Mouse (Mus musculus) forebrain, embryonic 16.5 days (tissue): ENCODE data around the gene Tmsb10. TPM values are rescaled to one million over a fixed set of nuclear protein-coding genes. Genes with fewer than 3 reads are reported as not detected.
A peak's percentile ranks its signal among the peaks of the same experiment; 100 is the strongest.

Experiments used
- ATAC-seq: fragments of 200-750 bp; cut with Nextera tagmentation; 2 replicates; pipeline ENCODE4 v1.8.0; 2017; ENCODE audit warnings: mild to moderate bottlenecking, moderate library complexity
- H3K27ac ChIP-seq: fragments of 300-500 bp; sonication (generic); 2 replicates; pipeline ENCODE4 v1.5.1; 2014; ENCODE audit warnings: low read length, control low read depth
- H3K27me3 ChIP-seq: fragments of 300-500 bp; sonication (generic); replicated peaks from 2 replicates; pipeline ENCODE4 v1.6.1; 2014; ENCODE audit warnings: low read length; ENCODE audit not compliant: control insufficient read depth, insufficient read depth
- H3K36me3 ChIP-seq: fragments of 300-500 bp; sonication (generic); 2 replicates; pipeline ENCODE4 v1.6.1; 2014; ENCODE audit not compliant: control insufficient read depth, insufficient read depth
- H3K4me1 ChIP-seq: fragments of 300-500 bp; sonication (generic); replicated peaks from 2 replicates; pipeline ENCODE4 v1.6.1; 2014; ENCODE audit warnings: low read length; ENCODE audit not compliant: control insufficient read depth, insufficient read depth
- H3K4me2 ChIP-seq: fragments of 300-500 bp; sonication (generic); 2 replicates; pipeline ENCODE4 v1.6.1; 2014; ENCODE audit warnings: mild to moderate bottlenecking, low read length, control low read depth
- H3K4me3 ChIP-seq: fragments of 300-500 bp; sonication (generic); replicated peaks from 2 replicates; pipeline ENCODE4 v1.5.1; 2014; ENCODE audit warnings: mild to moderate bottlenecking, low read length, control low read depth
- H3K9ac ChIP-seq: fragments of 300-500 bp; sonication (generic); replicated peaks from 2 replicates; pipeline ENCODE4 v1.6.1; 2014; ENCODE audit warnings: low read depth, low read length, control low read depth
- H3K9me3 ChIP-seq: fragments of 300-500 bp; sonication (generic); 2 replicates; pipeline ENCODE4 v1.6.1; 2016; ENCODE audit warnings: low read length; ENCODE audit not compliant: control insufficient read depth
- WGBS: fragments of 180-500 bp; shearing (Covaris S2); extraction: QIAGEN DNeasy Blood & Tissue Kit; methylation state at CpG from one replicate; pipeline ENCODE4 v1.1.7; 2014; 5-methylcytosine and 5-hydroxymethylcytosine counted together
- polyA plus RNA-seq: library from polyadenylated mRNA; unstranded; fragments of >200 nt; fragmentation: Nextera tagmentation; extraction: Ambion mirVana; gene quantifications from 2 replicates; pipeline ENCODE4 v1.2.1, GENCODE M21; 2015

Tmsb10 gene
- polyA plus RNA-seq, 1 experiment from 2014 or later = 3,669 TPM

DNA sequence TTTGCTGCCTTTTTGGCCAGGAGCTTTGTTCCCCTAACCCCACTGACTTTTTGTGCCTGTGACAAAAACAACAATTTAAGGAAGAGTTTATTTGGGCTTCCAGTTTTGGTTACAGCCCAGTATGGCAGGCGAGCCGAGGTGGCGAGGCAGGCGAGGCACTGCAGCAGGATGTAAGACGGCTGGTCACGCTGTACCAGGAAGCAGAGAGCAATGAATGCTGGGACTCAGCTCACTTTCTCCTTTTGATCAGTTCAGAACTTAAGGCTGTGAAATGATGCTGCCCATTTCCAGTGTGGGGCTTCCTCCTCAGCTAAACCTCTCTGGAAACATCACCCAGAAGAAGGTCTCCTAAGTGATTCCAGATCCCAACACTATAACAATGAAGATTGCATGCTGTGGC is 23.3 kb upstream of the Tmsb10 start:
- no peak for ATAC-seq
- WGBS = 74% methylated on average over 6 of the region's 6 CpGs
- H3K4me1 ChIP-seq = no peaks in the 10 kb centered on the region
- no peak overlapping the region for H3K4me3 ChIP-seq
- H3K4me2 ChIP-seq = no peak overlapping the region
- H3K36me3 ChIP-seq = no peaks in the 10 kb centered on the region
- no peaks in the 10 kb centered on the region for H3K27me3 ChIP-seq
- H3K9me3 ChIP-seq = no peaks in the 10 kb centered on the region
- H3K27ac ChIP-seq = no peak overlapping the region
- H3K9ac ChIP-seq = no peak overlapping the region

DNA sequence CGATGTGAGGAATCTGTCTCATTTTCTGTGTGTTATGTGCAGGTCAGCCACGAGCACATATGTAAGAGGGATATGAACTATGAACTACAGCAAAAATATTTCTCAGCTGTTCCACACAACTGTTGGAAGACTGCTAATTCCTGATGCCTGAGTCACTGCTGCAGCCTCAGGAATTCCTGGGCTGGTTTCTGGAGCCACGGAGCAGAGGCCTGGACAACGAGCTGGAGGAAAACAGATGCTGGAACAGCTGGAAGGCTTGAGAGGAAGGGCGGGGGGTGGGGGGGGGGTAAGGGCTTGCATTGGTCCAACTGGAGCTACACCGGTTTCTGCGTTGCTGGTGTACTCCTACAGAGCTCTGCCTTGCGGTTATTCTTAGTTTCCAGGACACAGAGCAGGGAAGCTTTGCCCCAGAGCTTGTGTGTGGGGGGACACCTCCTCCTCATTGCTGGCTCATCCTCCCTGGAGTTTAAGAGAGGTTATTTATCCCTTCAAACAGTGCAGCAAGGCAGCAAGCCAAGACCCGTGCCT is 22.6 kb upstream of the Tmsb10 start:
- H3K4me1 ChIP-seq = no peaks in the 10 kb centered on the region
- ATAC-seq = no peak
- WGBS = 51% methylated on average over 9 of the region's 9 CpGs
- no peaks in the 10 kb centered on the region for H3K9me3 ChIP-seq
- H3K27me3 ChIP-seq = no peaks in the 10 kb centered on the region
- no peak overlapping the region for H3K4me3 ChIP-seq
- H3K36me3 ChIP-seq = no peaks in the 10 kb centered on the region
- no peak overlapping the region for H3K27ac ChIP-seq
- no peak overlapping the region for H3K9ac ChIP-seq
- no peak overlapping the region for H3K4me2 ChIP-seq

DNA sequence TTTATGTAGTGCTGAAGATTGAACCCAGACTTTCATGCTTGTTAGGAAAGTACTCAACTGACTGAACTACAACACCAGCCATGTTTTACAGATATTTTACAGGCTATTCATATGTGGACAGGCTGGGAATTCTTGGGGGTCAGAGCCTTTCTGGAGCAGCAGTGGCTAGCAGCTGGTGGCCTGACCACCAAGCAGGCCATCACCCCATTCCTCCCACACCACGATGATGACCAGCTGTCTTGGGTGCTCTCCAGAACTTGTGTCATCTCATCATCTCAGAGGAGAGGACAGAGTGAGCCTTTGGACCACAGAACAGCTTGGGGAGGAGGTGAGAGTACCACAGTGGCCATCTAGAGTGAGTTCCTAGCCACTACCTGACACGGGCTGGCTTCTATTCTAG is 18.3 kb upstream of the Tmsb10 start:
- Histone ChIP-seq H3K27me3 (no peaks in the 10 kb centered on the region), H3K4me2 (no peak overlapping the region), H3K9me3 (no peaks in the 10 kb centered on the region), H3K4me1 (no peaks in the 10 kb centered on the region), H3K27ac (no peak overlapping the region), H3K36me3 (no peaks in the 10 kb centered on the region), H3K9ac (no peak overlapping the region), H3K4me3 (no peak overlapping the region)
- 93% methylated on average over 2 of the region's 2 CpGs for WGBS
- no peak for ATAC-seq

DNA sequence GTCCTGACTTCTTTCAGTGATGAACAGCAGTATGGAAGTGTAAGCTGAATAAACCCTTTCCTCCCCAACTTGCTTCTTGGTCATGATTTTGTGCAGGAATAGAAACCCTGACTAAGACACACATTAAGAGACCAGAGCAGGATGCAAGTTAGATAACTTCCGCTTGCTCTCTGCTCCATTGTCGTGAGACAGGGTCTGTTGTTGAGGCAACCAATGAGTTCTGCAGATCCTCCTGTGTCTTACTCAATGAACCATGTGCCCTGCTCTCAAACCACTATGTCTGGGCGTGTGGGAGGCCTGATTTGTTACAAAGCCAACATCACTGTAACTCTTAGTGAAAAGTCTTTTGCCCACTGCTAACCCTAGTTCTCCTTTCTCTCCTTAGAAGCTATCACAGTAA is 12.5 kb upstream of the Tmsb10 start:
- Histone ChIP-seq H3K27me3 (no peaks in the 10 kb centered on the region), H3K4me3 (no peak overlapping the region), H3K9ac (no peak overlapping the region), H3K27ac (no peak overlapping the region), H3K9me3 (no peaks in the 10 kb centered on the region), H3K36me3 (no peaks in the 10 kb centered on the region), H3K4me2 (no peak overlapping the region), H3K4me1 (no peaks in the 10 kb centered on the region)
- 79% methylated on average over 3 of the region's 3 CpGs for WGBS
- ATAC-seq = no peak

DNA sequence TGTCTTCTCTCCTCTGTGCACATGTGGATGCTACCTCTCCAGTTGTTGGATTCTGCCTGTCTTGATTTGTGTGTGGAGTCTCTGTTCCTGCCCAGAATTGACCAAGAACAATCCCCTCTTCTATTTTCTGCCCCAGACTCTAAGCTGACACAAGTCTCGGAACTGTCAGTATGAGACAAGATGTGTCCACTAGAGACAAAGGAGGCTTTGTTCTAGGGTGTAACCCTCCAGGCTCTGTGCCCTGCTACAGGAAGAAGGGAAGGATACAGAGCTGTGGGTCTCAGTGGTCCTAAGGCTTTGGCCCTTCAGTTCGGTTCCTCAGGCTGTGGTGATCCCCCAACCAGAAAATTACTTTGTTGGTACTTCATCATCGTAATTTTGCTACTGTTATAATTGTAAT is 11.2 kb upstream of the Tmsb10 start:
- Histone ChIP-seq H3K4me1 (no peaks in the 10 kb centered on the region), H3K36me3 (no peaks in the 10 kb centered on the region), H3K27me3 (no peaks in the 10 kb centered on the region), H3K4me2 (no peak overlapping the region), H3K27ac (no peak overlapping the region), H3K9me3 (no peaks in the 10 kb centered on the region), H3K9ac (no peak overlapping the region), H3K4me3 (no peak overlapping the region)
- ATAC-seq = no peak
- 57% methylated on average over 3 of the region's 3 CpGs for WGBS

DNA sequence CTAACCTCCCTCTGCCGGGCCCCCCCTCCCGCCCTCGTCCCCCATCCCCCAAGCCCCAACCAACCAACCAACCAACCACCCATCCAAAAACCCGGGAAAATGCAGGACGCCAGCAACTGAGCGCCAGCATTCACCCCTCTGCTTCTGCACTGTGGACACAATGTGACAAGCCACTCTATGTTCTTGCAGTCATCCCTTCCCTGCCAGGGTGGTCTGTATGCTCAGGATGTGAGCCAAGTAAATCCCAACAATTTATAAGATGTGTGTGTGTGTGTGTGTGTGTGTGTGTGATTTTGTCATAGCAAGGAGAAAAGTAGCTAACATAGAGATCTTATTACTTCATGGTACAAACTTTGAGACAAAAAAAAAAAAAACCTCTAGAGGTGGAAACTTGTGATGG is 6.7 kb upstream of the Tmsb10 start:
- Histone ChIP-seq H3K36me3 (no peaks in the 10 kb centered on the region), H3K27me3 (no peaks in the 10 kb centered on the region), H3K4me2 (no peak overlapping the region), H3K9ac (no peak overlapping the region), H3K4me3 (no peak overlapping the region), H3K27ac (no peak overlapping the region), H3K4me1 (no peaks in the 10 kb centered on the region), H3K9me3 (no peaks in the 10 kb centered on the region)
- no peak for ATAC-seq
- WGBS = 85% methylated on average over 6 of the region's 6 CpGs

DNA sequence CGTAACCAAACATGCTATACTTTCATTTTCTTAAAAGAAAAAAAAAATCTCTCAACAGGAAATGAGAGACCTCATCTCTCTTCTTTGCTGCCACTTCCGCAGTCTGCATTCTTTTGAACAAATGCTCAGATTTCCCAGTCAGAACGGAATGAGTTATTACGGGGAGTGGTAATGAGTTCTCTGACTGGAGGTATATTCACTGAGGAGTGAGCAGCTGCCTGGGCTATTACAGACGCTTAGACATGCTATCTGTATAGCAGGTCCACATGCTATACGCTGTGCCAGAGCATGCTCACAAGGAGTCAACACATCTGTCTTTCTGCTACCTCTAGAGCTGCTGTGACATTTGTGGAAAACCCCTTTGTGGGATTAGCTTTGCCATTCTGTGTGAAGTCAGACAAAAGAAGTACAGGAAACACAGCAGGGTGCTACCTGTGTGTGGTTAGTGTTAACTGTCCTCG is 3.8 kb upstream of the Tmsb10 start:
- H3K36me3 ChIP-seq = no peaks in the 10 kb centered on the region
- no peak for ATAC-seq
- H3K4me1 ChIP-seq = 0 out of 2 replicates have a peak, but pooled peaks cover 3% of the 10 kb centered on the region
- no peak overlapping the region for H3K4me2 ChIP-seq
- H3K9me3 ChIP-seq = no peaks in the 10 kb centered on the region
- no peak overlapping the region for H3K27ac ChIP-seq
- H3K9ac ChIP-seq = no peak overlapping the region
- WGBS = 61% methylated on average over 7 of the region's 7 CpGs
- H3K27me3 ChIP-seq = no peaks in the 10 kb centered on the region
- no peak overlapping the region for H3K4me3 ChIP-seq

DNA sequence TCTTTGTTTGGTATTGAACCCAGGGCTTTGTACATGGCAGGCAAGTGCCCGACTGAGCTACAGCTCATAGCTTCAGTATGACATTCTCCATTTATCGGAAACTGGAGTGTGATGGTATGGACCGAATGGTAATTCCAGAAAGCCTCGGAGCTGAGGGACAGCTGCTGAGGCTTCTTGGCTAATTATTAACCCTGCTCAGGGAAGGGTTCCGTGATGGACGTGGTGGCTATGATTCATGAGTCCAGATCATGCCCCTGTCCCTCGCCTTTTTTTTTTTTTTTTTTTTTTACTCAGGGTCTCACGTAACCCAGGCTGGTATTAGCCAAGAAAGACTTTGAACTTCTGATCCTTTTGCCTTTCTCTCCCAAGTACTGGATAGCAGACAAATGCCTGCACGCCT is 3.1 kb upstream of the Tmsb10 start:
- Histone ChIP-seq H3K36me3 (no peaks in the 10 kb centered on the region), H3K27me3 (no peaks in the 10 kb centered on the region), H3K4me1 (0 out of 2 replicates have a peak, but pooled peaks cover 3% of the 10 kb centered on the region), H3K9me3 (no peaks in the 10 kb centered on the region), H3K4me3 (no peak overlapping the region), H3K27ac (no peak overlapping the region), H3K4me2 (no peak overlapping the region), H3K9ac (no peak overlapping the region)
- WGBS = 87% methylated on average over 9 of the region's 9 CpGs
- ATAC-seq = no peak

DNA sequence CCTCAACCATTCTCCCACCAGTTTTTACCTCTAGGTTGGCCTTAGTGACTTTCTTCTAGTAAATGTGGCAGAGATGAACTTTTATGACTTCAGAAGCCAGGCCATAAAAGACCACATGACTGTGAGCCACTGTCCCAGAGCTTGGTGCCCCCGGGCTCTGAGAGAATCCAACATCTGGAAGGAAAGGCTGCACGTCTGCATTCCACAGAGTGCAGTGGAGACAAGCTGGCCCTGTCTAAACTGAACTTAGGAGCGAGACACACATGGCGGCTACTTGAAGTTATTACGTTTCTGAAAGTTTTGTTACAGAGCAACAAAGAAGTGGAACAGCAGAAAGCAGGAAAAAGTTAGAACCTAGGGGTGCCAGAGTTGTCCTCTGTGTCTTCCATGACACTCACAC is 2.1 kb upstream of the Tmsb10 start:
- Histone ChIP-seq H3K9ac (no peak overlapping the region), H3K4me3 (no peak overlapping the region), H3K27ac (no peak overlapping the region), H3K36me3 (no peaks in the 10 kb centered on the region), H3K27me3 (no peaks in the 10 kb centered on the region), H3K4me2 (no peak overlapping the region), H3K9me3 (no peaks in the 10 kb centered on the region), H3K4me1 (peaks cover 11% of the 10 kb centered on the region)
- ATAC-seq = no peak
- 90% methylated on average over 5 of the region's 5 CpGs for WGBS

DNA sequence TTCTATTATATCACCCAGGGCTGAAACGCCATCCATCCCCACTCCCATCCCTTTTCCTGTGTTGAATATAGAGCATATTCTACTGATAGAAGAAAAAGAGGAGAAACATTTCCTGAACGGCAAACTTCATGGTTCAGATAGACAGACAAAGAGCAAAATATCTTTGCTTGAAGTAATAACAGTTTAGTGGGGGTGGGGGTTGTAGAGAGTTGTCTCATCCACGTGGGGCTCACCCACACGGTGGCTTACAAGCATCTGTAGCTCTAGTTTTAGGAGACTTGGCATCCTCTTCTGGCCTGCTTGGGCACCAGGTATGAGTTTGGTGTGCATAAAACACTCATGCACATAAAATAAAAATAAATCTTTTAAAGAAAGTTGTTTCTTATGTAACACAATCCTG is 627 bp upstream of the Tmsb10 start:
- WGBS = 30% methylated on average over 4 of the region's 4 CpGs
- no peaks in the 10 kb centered on the region for H3K36me3 ChIP-seq
- H3K9me3 ChIP-seq = no peaks in the 10 kb centered on the region
- H3K4me2 ChIP-seq = peak overlapping the region; percentile 73
- peak overlapping the region; percentile 100 for H3K9ac ChIP-seq
- peak overlapping the region; percentile 99 for H3K4me3 ChIP-seq
- peak overlapping the region; percentile 98 for H3K27ac ChIP-seq
- H3K27me3 ChIP-seq = no peaks in the 10 kb centered on the region
- no peak for ATAC-seq
- H3K4me1 ChIP-seq = peaks cover 21% of the 10 kb centered on the region
